Mouse (Mus musculus): ENCODE data around the gene Zmat5.

Zmat5 gene

DNA sequence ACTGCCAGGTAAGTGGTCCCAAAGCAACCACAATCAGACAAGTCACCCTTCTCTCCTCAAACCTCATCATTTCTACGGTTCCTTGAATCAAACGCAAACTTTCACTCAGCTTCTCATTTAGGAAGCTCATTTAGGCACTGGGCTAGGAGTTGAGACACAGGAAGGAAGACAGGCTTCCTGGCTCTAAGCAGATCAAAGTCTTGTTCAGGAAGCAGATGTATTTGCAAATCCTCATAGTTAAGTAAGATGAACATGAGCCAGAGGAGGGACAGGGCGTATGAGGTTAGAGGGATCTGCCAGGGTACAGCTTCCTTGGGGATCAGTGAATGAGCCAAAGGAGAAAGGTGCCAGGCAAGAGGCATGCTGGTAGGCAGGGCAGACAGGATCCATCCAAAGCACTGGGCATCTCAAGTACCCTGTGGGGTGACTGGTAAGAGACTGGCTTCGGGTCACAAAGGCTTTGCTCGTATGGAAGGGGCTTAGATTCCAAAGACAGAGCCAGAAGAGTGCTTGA lies 80.2 kb downstream of the Zmat5 start:
- peak; percentile 12 for DNase-seq
